Mouse (Mus musculus): ENCODE data around the gene Snrpd3. TPM values are rescaled to one million over a fixed set of nuclear protein-coding genes. Genes with fewer than 3 reads are reported as not detected.
A peak's percentile ranks its signal among the peaks of the same experiment; 100 is the strongest.

The Snrpd3 gene
- total and polyA plus RNA-seq, 2 experiments: 12.5 to 26.6 TPM

DNA sequence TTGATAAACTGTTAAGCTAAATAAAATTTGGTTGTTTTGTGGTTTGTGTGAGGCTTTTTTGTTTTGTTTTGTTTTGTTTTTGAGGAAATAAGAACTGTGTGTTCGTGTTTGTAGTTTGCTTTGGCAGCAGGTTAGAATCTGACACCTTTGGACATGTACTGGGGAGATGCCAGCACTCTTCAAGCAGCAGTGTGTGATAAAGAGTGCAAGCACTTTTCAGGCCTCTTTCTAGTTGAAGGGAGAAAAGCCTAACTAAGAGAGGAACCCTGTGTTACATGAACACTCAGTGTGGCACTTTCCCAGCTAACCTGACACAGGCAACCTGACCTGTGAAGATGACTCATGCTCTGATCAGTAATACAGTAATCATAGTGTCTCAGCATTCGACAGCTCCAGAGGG is 18.1 kb downstream of the Snrpd3 start:
- Histone ChIP-seq H3K4me3 (ENCODE audit: insufficient read depth, low read depth, low read length) (no peak overlapping the region), H3K27ac (replicated peaks; ENCODE audit: insufficient read depth, low read depth, low read length) (no peak overlapping the region), H3K4me1 (ENCODE audit: control insufficient read depth, insufficient read depth, low read length) (peaks cover 6% of the 10 kb centered on the region), H3K79me2 (ENCODE audit: control insufficient read depth, insufficient read depth, low read length) (no peaks in the 10 kb centered on the region; the same call in 1 of the 2 replicates), H3K9ac (ENCODE audit: low read depth, low read length) (no peak overlapping the region), H3K27me3 (ENCODE audit: control insufficient read depth, insufficient read depth, low read length) (no peaks in the 10 kb centered on the region), H3K36me3 (ENCODE audit: control insufficient read depth, insufficient read depth, low read length) (peaks cover 23% of the 10 kb centered on the region)
- WGBS: 44% methylated on average over 2 of the region's 2 CpGs
- peak; percentile 77 for DNase-seq (ENCODE audit: extremely low read depth, low read depth, low spot score)
- no peak for TF ChIP-seq CTCF (IDR thresholded peaks at IDR 0.05; ENCODE audit: low read depth, low read length)

DNA sequence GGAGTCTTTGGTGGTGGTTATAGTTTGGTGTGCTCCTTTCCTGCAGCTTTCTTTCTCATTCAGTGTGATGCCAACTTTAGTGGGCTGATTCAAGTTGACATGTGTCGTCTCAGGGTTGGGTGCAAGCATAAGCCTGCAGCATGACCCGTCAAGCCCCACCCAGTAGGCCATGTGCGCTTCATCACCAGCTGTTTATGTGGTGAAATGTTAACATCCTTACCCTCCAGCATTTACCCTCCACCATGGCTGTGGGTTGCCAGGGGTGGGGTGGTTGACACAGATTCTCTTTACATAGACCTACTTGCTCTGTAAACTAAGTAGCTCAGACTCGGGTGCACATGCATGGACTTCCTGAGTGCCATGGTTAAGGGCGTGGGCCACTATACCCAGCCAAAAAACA is 18.8 kb downstream of the Snrpd3 start:
- WGBS: 94% methylated on average over 5 of the region's 5 CpGs
- Histone ChIP-seq H3K27ac (replicated peaks; ENCODE audit: insufficient read depth, low read depth, low read length) (no peak overlapping the region), H3K27me3 (ENCODE audit: control insufficient read depth, insufficient read depth, low read length) (no peaks in the 10 kb centered on the region), H3K9ac (ENCODE audit: low read depth, low read length) (no peak overlapping the region), H3K36me3 (ENCODE audit: control insufficient read depth, insufficient read depth, low read length) (peaks cover 23% of the 10 kb centered on the region), H3K79me2 (ENCODE audit: control insufficient read depth, insufficient read depth, low read length) (no peaks in the 10 kb centered on the region; the same call in 1 of the 2 replicates), H3K4me3 (ENCODE audit: insufficient read depth, low read depth, low read length) (no peak overlapping the region), H3K4me1 (ENCODE audit: control insufficient read depth, insufficient read depth, low read length) (peaks cover 6% of the 10 kb centered on the region)
- no peak for TF ChIP-seq CTCF (IDR thresholded peaks at IDR 0.05; ENCODE audit: low read depth, low read length)
- TF ChIP-seq POLR2A (IDR thresholded peaks at IDR 0.05; ENCODE audit: extremely low read depth, insufficient read depth, low read length): no peak
- no peak for DNase-seq (ENCODE audit: extremely low read depth, low read depth, low spot score)

DNA sequence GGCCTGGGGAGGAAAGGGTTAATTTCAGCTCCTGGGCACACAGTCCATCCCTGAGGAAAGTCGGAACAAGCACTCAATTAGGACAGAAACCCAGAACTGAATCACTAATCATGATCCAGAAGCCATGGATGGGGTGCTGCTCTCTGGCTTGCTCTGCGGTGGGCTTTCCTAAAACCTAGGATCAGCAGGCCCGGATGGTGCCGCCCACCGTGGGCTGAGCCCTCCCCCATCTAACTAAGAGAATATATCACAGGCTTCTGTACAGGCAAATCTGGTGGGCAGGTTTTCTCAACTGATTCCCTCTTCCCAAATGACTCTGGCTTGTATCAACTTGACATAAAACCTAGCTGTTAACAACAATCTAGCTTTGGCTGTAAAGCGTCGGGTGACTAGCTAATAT is 30.6 kb downstream of the Snrpd3 start:
- 71% methylated on average over 7 of the region's 7 CpGs for WGBS
- Histone ChIP-seq H3K79me2 (ENCODE audit: control insufficient read depth, insufficient read depth, low read length) (no peaks in the 10 kb centered on the region), H3K9ac (ENCODE audit: low read depth, low read length) (no peak overlapping the region), H3K4me3 (ENCODE audit: insufficient read depth, low read depth, low read length) (no peak overlapping the region), H3K27ac (replicated peaks; ENCODE audit: insufficient read depth, low read depth, low read length) (no peak overlapping the region), H3K36me3 (ENCODE audit: control insufficient read depth, insufficient read depth, low read length) (no peaks in the 10 kb centered on the region), H3K4me1 (ENCODE audit: control insufficient read depth, insufficient read depth, low read length) (peaks cover 6% of the 10 kb centered on the region; the same call in 1 of the 2 replicates), H3K27me3 (ENCODE audit: control insufficient read depth, insufficient read depth, low read length) (no peaks in the 10 kb centered on the region)
- DNase-seq (ENCODE audit: extremely low read depth, low read depth, low spot score): no peak
- TF ChIP-seq CTCF (IDR thresholded peaks at IDR 0.05; ENCODE audit: low read depth, low read length) (no peak), POLR2A (IDR thresholded peaks at IDR 0.05; ENCODE audit: extremely low read depth, insufficient read depth, low read length) (no peak)

DNA sequence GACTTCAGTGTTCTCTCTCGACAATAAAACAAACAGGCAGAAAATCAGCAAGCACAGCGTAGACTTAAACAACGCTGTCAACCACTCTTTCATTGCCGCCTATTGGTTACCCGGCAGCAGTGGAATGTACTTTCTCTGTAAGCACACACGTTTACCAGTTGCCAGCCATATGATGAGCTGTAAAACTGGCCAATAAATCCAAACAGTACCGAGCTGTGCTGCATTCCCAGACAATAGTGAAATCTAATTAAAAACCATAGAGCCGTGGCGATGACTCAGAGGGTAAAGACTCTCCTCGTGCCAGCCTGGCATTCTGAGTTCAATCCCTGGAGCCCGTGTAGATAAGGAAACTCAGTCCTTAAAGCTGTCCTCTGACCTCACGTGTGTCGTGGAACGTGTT is 31.1 kb downstream of the Snrpd3 start:
- Histone ChIP-seq H3K36me3 (ENCODE audit: control insufficient read depth, insufficient read depth, low read length) (no peaks in the 10 kb centered on the region), H3K79me2 (ENCODE audit: control insufficient read depth, insufficient read depth, low read length) (no peaks in the 10 kb centered on the region), H3K27me3 (ENCODE audit: control insufficient read depth, insufficient read depth, low read length) (no peaks in the 10 kb centered on the region), H3K27ac (replicated peaks; ENCODE audit: insufficient read depth, low read depth, low read length) (no peak overlapping the region), H3K4me1 (ENCODE audit: control insufficient read depth, insufficient read depth, low read length) (peaks cover 6% of the 10 kb centered on the region; the same call in 1 of the 2 replicates), H3K9ac (ENCODE audit: low read depth, low read length) (no peak overlapping the region), H3K4me3 (ENCODE audit: insufficient read depth, low read depth, low read length) (no peak overlapping the region)
- no peak for DNase-seq (ENCODE audit: extremely low read depth, low read depth, low spot score)
- WGBS: 72% methylated on average over 14 of the region's 14 CpGs
- TF ChIP-seq CTCF (IDR thresholded peaks at IDR 0.05; ENCODE audit: low read depth, low read length) (no peak), POLR2A (IDR thresholded peaks at IDR 0.05; ENCODE audit: extremely low read depth, insufficient read depth, low read length) (no peak)

DNA sequence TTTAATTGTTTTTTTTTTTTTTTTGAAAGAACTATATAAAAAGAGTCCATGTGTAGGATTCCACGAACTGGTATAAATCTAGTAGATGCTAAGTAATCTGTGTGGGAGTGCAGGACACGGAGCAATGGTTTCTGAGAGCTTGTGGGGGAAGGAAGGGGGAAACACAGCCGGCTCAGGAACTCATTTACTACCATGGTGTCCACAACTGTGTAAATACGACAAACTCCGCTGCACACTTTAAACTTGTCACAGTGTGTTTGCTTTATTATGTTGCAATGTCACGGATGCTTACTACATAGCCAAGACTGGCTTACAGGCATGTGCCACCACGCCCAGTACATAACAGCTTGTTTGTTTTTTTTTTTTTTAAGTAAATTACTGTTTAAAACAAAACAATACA is 32.5 kb downstream of the Snrpd3 start:
- WGBS: 17% methylated on average over 7 of the region's 7 CpGs
- Histone ChIP-seq H3K27ac (replicated peaks; ENCODE audit: insufficient read depth, low read depth, low read length) (no peak overlapping the region), H3K27me3 (ENCODE audit: control insufficient read depth, insufficient read depth, low read length) (no peaks in the 10 kb centered on the region), H3K36me3 (ENCODE audit: control insufficient read depth, insufficient read depth, low read length) (no peaks in the 10 kb centered on the region), H3K79me2 (ENCODE audit: control insufficient read depth, insufficient read depth, low read length) (no peaks in the 10 kb centered on the region), H3K4me1 (ENCODE audit: control insufficient read depth, insufficient read depth, low read length) (peaks cover 6% of the 10 kb centered on the region; the same call in 1 of the 2 replicates), H3K4me3 (ENCODE audit: insufficient read depth, low read depth, low read length) (no peak overlapping the region), H3K9ac (ENCODE audit: low read depth, low read length) (no peak overlapping the region)
- TF ChIP-seq CTCF (IDR thresholded peaks at IDR 0.05; ENCODE audit: low read depth, low read length): no peak
- no peak for TF ChIP-seq POLR2A (IDR thresholded peaks at IDR 0.05; ENCODE audit: extremely low read depth, insufficient read depth, low read length)
- DNase-seq (ENCODE audit: extremely low read depth, low read depth, low spot score): peak; percentile 90

DNA sequence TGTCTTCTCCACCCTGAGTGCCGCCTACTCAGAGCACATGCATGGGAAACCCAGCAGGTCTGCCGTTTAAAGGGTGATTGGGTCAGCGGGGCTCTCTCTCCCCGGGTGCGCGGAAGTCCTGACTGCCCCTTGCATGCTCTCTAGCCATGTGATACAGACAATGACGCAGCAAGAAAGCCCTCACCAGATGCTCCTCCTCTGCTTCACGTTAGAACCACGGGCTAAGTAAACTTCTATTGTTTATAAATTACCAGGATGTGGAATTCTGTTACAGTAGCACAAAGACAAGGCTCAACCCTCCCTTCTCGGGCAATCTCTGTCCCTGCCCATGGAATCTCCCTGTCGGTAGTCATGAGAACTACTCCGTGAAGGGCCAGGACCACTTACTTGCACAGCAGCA is 33.8 kb downstream of the Snrpd3 start:
- DNase-seq (ENCODE audit: extremely low read depth, low read depth, low spot score): no peak
- WGBS: 43% methylated on average over 12 of the region's 12 CpGs
- Histone ChIP-seq H3K9ac (ENCODE audit: low read depth, low read length) (no peak overlapping the region), H3K79me2 (ENCODE audit: control insufficient read depth, insufficient read depth, low read length) (no peaks in the 10 kb centered on the region), H3K36me3 (ENCODE audit: control insufficient read depth, insufficient read depth, low read length) (no peaks in the 10 kb centered on the region), H3K4me3 (ENCODE audit: insufficient read depth, low read depth, low read length) (no peak overlapping the region), H3K27me3 (ENCODE audit: control insufficient read depth, insufficient read depth, low read length) (no peaks in the 10 kb centered on the region), H3K27ac (replicated peaks; ENCODE audit: insufficient read depth, low read depth, low read length) (no peak overlapping the region), H3K4me1 (ENCODE audit: control insufficient read depth, insufficient read depth, low read length) (peaks cover 6% of the 10 kb centered on the region; the same call in 1 of the 2 replicates)
- TF ChIP-seq CTCF (IDR thresholded peaks at IDR 0.05; ENCODE audit: low read depth, low read length) (no peak), POLR2A (IDR thresholded peaks at IDR 0.05; ENCODE audit: extremely low read depth, insufficient read depth, low read length) (no peak)

All from liver, adult 2 months (tissue).